In genomic region chr4:105566513-105567457, GRCm38 (mm10) we compare ENCODE assay signal across 17 mouse cellular contexts.
A peak's percentile ranks its signal among the peaks of the same experiment; 100 is the strongest.
DNase-seq lines count a peak whose midpoint lies in the region; ATAC-seq lines count a peak whose summit lies in the region.
"Had no signal": no experiment of that assay in that cellular context is flagged by ENCODE, and none has a peak within 500 bp of the region (broad histone marks: within the 10 kb centered on the region; RNA-seq: fewer than 3 reads in every experiment).

No protein-coding gene starts in this region.

- H3K36me3 ChIP-seq in lung, embryonic 16.5 days (ENCODE audit: control insufficient read depth, insufficient read depth, low read length) = no peaks in the 10 kb centered on the region
- no peaks in the 10 kb centered on the region for H3K36me3 ChIP-seq in liver, embryonic 13.5 days
- H3K36me3 ChIP-seq: embryonic facial prominence, embryonic 13.5 days; heart, embryonic 10.5 days; hindbrain, embryonic 15.5 days; limb, embryonic 12.5 days; midbrain, embryonic 10.5 days had no signal

- no peak overlapping the region for H3K4me2 ChIP-seq in lung, embryonic 16.5 days (ENCODE audit: low read depth, low read length)
- H3K4me2 ChIP-seq in liver, embryonic 13.5 days = peak overlapping the region; percentile 19; the same call in 1 of the 2 replicates
- H3K4me2 ChIP-seq: embryonic facial prominence, embryonic 13.5 days; forebrain, embryonic 13.5 days; hindbrain, embryonic 15.5 days; limb, embryonic 12.5 days had no signal

- no peak for DNase-seq in lung, postnatal 36 days
- DNase-seq in liver, embryonic 13.5 days = peak; percentile 43
- peak; percentile 18 to 62 for DNase-seq in spleen, postnatal 10 days (ENCODE audit: low spot score in 2 of 2)
- no peak for DNase-seq in layer of hippocampus, adult 18-20 months (ENCODE audit: low spot score in 2 of 2)
- DNase-seq in kidney, adult 9 months = no peak
- DNase-seq: adrenal gland, postnatal 14 days; cerebellum, postnatal 36 days; kidney, adult 18-20 months; right cerebral cortex, postnatal 25 days had no signal

- H3K27ac ChIP-seq in lung, embryonic 16.5 days (ENCODE audit: low read length) = no peak overlapping the region
- no peak overlapping the region for H3K27ac ChIP-seq in liver, embryonic 13.5 days
- H3K27ac ChIP-seq: embryonic facial prominence, embryonic 13.5 days; forebrain, embryonic 13.5 days; heart, embryonic 10.5 days; hindbrain, embryonic 15.5 days; limb, embryonic 12.5 days; midbrain, embryonic 10.5 days had no signal

- no peaks in the 10 kb centered on the region for H3K27me3 ChIP-seq in lung, embryonic 16.5 days (ENCODE audit: control insufficient read depth, insufficient read depth, low read depth, low read length)
- no peaks in the 10 kb centered on the region for H3K27me3 ChIP-seq in liver, embryonic 13.5 days
- H3K27me3 ChIP-seq: embryonic facial prominence, embryonic 13.5 days; forebrain, embryonic 13.5 days; hindbrain, embryonic 15.5 days; limb, embryonic 12.5 days had no signal

- H3K9me3 ChIP-seq in lung, embryonic 16.5 days (ENCODE audit: control insufficient read depth, low read length) = no peaks in the 10 kb centered on the region
- no peaks in the 10 kb centered on the region for H3K9me3 ChIP-seq in liver, embryonic 13.5 days (replicated peaks)
- H3K9me3 ChIP-seq: embryonic facial prominence, embryonic 13.5 days; forebrain, embryonic 13.5 days; heart, embryonic 10.5 days; hindbrain, embryonic 15.5 days; limb, embryonic 12.5 days; midbrain, embryonic 10.5 days had no signal

- no peak overlapping the region for H3K9ac ChIP-seq in lung, embryonic 16.5 days (ENCODE audit: low read length)
- no peak overlapping the region for H3K9ac ChIP-seq in liver, embryonic 13.5 days
- H3K9ac ChIP-seq: embryonic facial prominence, embryonic 13.5 days; forebrain, embryonic 13.5 days; hindbrain, embryonic 15.5 days; limb, embryonic 12.5 days had no signal

- ATAC-seq in lung, embryonic 16.5 days (ENCODE audit: low read depth) = peak; percentile 47; the same call in 1 of the 2 replicates
- peak; percentile 98 for ATAC-seq in common myeloid progenitor, adult 5-6 weeks (replicated peaks; ENCODE audit: low read depth, poor library complexity, severe bottlenecking)
- ATAC-seq in liver, embryonic 13.5 days (ENCODE audit: low read depth) = peak; percentile 99
- ATAC-seq: forebrain, embryonic 13.5 days had no signal

- 40% methylated on average over 8 of the region's 8 CpGs for WGBS in lung, embryonic 16.5 days
- WGBS in liver, embryonic 13.5 days (ENCODE audit: insufficient replicate concordance) = 16% methylated on average over 8 of the region's 8 CpGs

- H3K4me3 ChIP-seq in lung, embryonic 16.5 days (ENCODE audit: low read length) = no peak overlapping the region
- no peak overlapping the region for H3K4me3 ChIP-seq in liver, embryonic 13.5 days (replicated peaks)
- H3K4me3 ChIP-seq: embryonic facial prominence, embryonic 13.5 days; forebrain, embryonic 13.5 days; heart, embryonic 10.5 days; hindbrain, embryonic 15.5 days; limb, embryonic 12.5 days; midbrain, embryonic 10.5 days had no signal

- no peaks in the 10 kb centered on the region for H3K4me1 ChIP-seq in lung, embryonic 16.5 days (replicated peaks; ENCODE audit: control insufficient read depth, insufficient read depth, low read length)
- peaks cover 21% of the 10 kb centered on the region for H3K4me1 ChIP-seq in liver, embryonic 13.5 days (replicated peaks)
- H3K4me1 ChIP-seq: embryonic facial prominence, embryonic 13.5 days; hindbrain, embryonic 15.5 days; limb, embryonic 12.5 days had no signal

Comparison
In these comparisons a context has a peak if more than half of its experiments do, and no peak if none do; other contexts are left out.
1. ATAC-seq: peak in every context shown above with its lines; median percentile 99 in liver, embryonic 13.5 days; 98 in common myeloid progenitor, adult 5-6 weeks; 47 in lung, embryonic 16.5 days.
2. DNase-seq: peak in liver, embryonic 13.5 days (single experiment) and spleen, postnatal 10 days (2 of 2); none in lung, postnatal 36 days (single experiment), layer of hippocampus, adult 18-20 months (0 of 2) and kidney, adult 9 months (single experiment).